ENCODE assay signal across 10 mouse cellular contexts in the genomic region with DNA sequence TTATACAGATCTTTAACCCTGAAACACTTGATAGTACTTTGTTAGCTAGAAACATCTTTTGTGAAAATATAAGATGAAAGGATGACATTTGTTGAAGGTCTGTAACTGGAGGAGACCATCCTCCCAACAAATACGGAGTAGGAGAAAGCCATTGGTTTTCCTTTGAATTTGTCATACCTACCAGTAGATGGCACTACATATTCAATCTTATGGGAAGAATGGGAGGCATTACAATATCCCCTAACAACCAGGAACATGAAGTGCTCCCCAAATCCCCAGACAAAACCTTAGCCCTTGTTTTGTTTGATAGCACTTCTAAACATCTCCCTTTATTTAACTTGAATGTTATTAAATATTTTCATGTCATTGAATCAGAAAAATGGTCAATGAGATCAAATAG.
DNase-seq lines count a peak whose midpoint lies in the region; ATAC-seq and TF ChIP-seq lines count a peak whose summit lies in the region.
"Had no signal": no experiment of that assay in that cellular context is flagged by ENCODE, and none has a peak within 500 bp of the region (broad histone marks: within the 10 kb centered on the region; RNA-seq: fewer than 3 reads in every experiment).

No protein-coding gene starts in this region.

- WGBS in forebrain, embryonic 15.5 days = 10% methylated on average over 1 of the region's 1 CpGs
- WGBS in midbrain, postnatal 0 days = 0% methylated on average over 1 of the region's 1 CpGs
- WGBS in lung, adult 2 months = 3% methylated on average over 1 of the region's 1 CpGs

- no peaks in the 10 kb centered on the region for H3K4me1 ChIP-seq in forebrain, embryonic 15.5 days
- no peaks in the 10 kb centered on the region for H3K4me1 ChIP-seq in midbrain, postnatal 0 days (ENCODE audit: insufficient read depth, low read length)
- H3K4me1 ChIP-seq in lung, adult 2 months (ENCODE audit: control insufficient read depth, insufficient read depth, low read length) = no peaks in the 10 kb centered on the region
- H3K4me1 ChIP-seq: stomach, embryonic 15.5 days had no signal

- peak; percentile 87 for ATAC-seq in forebrain, embryonic 15.5 days (replicated peaks)
- ATAC-seq in midbrain, postnatal 0 days (ENCODE audit: low FRiP score) = no peak

- no peaks in the 10 kb centered on the region for H3K9me3 ChIP-seq in forebrain, embryonic 15.5 days
- no peaks in the 10 kb centered on the region for H3K9me3 ChIP-seq in midbrain, postnatal 0 days (ENCODE audit: low read length)
- H3K9me3 ChIP-seq: stomach, embryonic 15.5 days had no signal

- DNase-seq in layer of hippocampus, adult 2 months (ENCODE audit: low spot score in 2 of 2) = peak in 1 of 2 experiments; percentile 9
- DNase-seq in layer of hippocampus, adult 11-12 months (ENCODE audit: low spot score) = no peak
- peak; percentile 34 for DNase-seq in R1 (ENCODE audit: low read depth, low spot score)
- peak; percentile 70 for DNase-seq in midbrain, postnatal 0 days (ENCODE audit: low spot score)
- no peak for DNase-seq in right cerebral cortex, postnatal 25 days
- no peak for DNase-seq in layer of hippocampus, postnatal 25 days (ENCODE audit: extremely low spot score in 1 of 2, low spot score in 1 of 2)
- DNase-seq in lung, adult 2 months = no peak
- DNase-seq: adrenal gland, adult 8-10 months had no signal

- peak; percentile 84 for TF ChIP-seq CTCF in layer of hippocampus, adult 2 months (conservative IDR thresholded peaks at IDR 0.05)
- peak; percentile 81 for TF ChIP-seq CTCF in midbrain, postnatal 0 days (IDR thresholded peaks at IDR 0.05)
- TF ChIP-seq CTCF in lung, adult 2 months (IDR thresholded peaks at IDR 0.05; ENCODE audit: insufficient read depth, low read length) = no peak

- H3K9ac ChIP-seq in forebrain, embryonic 15.5 days (replicated peaks) = no peak overlapping the region
- H3K9ac ChIP-seq in midbrain, postnatal 0 days (replicated peaks; ENCODE audit: low read length, poor library complexity, severe bottlenecking) = no peak overlapping the region
- H3K9ac ChIP-seq: stomach, embryonic 15.5 days had no signal

- no peak overlapping the region for H3K27ac ChIP-seq in layer of hippocampus, adult 2 months
- H3K27ac ChIP-seq in forebrain, embryonic 15.5 days (replicated peaks) = no peak overlapping the region
- H3K27ac ChIP-seq in midbrain, postnatal 0 days (ENCODE audit: low read depth, low read length) = no peak overlapping the region
- H3K27ac ChIP-seq: stomach, embryonic 15.5 days had no signal

- no peaks in the 10 kb centered on the region for H3K36me3 ChIP-seq in forebrain, embryonic 15.5 days
- no peaks in the 10 kb centered on the region for H3K36me3 ChIP-seq in midbrain, postnatal 0 days (ENCODE audit: insufficient read depth, low read length)
- H3K36me3 ChIP-seq: stomach, embryonic 15.5 days had no signal

- no peak overlapping the region for H3K4me3 ChIP-seq in layer of hippocampus, adult 2 months
- no peak overlapping the region for H3K4me3 ChIP-seq in forebrain, embryonic 15.5 days
- no peak overlapping the region for H3K4me3 ChIP-seq in midbrain, postnatal 0 days (ENCODE audit: low read depth, low read length)
- H3K4me3 ChIP-seq in lung, adult 2 months (replicated peaks; ENCODE audit: extremely low read depth, low read depth, low read length) = no peak overlapping the region
- H3K4me3 ChIP-seq: stomach, embryonic 15.5 days had no signal

- no peak overlapping the region for H3K4me2 ChIP-seq in forebrain, embryonic 15.5 days (replicated peaks)
- H3K4me2 ChIP-seq in midbrain, postnatal 0 days (ENCODE audit: low read depth, low read length, poor library complexity, severe bottlenecking) = no peak overlapping the region
- H3K4me2 ChIP-seq: stomach, embryonic 15.5 days had no signal

- no peaks in the 10 kb centered on the region for H3K27me3 ChIP-seq in forebrain, embryonic 15.5 days
- H3K27me3 ChIP-seq in midbrain, postnatal 0 days (ENCODE audit: insufficient read depth, low read length) = no peaks in the 10 kb centered on the region
- H3K27me3 ChIP-seq: stomach, embryonic 15.5 days had no signal

- TF ChIP-seq POLR2A in lung, adult 2 months (IDR thresholded peaks at IDR 0.05; ENCODE audit: borderline replicate concordance, extremely low read depth, low read depth, low read length) = no peak

Comparison
In these comparisons a context has a peak if more than half of its experiments do, and no peak if none do; other contexts are left out.
1. DNase-seq: peak in R1 (single experiment) and midbrain, postnatal 0 days (single experiment); none in layer of hippocampus, adult 11-12 months (single experiment), right cerebral cortex, postnatal 25 days (single experiment), layer of hippocampus, postnatal 25 days (0 of 2) and lung, adult 2 months (single experiment).